Mouse (Mus musculus): ENCODE measurements around the gene Dnm3.

Dnm3 gene

DNA sequence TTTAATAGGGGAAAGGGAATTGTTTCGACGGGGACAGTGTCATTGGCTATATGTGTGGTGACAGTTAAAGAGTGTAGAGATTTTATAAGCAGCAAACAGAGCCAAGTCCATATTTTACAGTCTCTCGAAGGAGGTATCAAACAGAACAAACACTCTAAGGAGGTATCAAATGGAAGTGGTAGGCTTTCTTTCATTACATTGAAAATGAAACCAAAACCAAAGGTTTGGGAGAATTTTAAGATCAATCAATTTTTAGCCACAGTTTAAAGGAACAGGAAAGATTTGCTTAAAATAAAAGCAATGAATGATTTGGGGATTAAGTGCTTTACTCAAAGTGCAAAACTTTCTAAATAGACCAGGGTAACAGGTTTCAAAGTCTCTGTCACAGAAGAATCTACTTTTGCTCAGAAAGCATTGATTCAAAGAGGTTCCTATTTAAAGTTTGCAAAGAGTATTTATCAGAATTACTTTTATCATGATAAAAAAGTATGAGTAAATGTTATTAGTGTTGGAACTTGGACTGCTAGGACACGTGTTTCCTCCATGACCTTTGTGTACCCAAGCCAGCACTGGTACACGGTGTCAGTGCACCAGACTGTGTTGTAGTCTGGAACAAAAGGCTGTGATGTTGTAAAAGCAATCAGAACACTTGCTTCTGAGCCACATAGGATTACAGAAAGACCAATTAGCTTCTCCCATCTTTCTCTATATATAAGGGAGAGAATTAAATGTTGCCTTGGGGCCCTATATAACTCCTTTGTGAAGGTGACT lies 526.6 kb downstream of the Dnm3 start:
- no peak for DNase-seq (ENCODE audit: low spot score in 2 of 2)

DNA sequence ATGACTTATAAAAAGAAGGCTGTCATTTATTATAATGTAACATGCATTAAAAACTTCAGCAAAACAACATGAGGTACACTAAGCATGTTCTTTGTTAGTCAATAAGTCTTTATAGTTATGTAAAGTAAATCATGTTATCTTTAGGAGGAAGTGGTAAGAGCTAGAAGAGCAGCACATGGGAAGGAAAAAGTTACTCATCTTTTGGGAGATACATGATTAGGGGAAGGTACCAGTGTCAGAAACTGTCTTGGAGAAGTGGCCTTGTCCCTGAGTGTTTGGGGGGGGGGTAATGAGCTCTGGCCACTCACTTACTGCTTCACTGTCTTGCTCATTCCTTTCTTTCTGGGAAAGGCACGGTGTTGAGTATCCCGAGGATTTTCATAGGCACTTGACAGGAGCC lies 535.8 kb downstream of the Dnm3 start:
- DNase-seq (ENCODE audit: low spot score in 2 of 2), result no peak
